Mouse (Mus musculus): Measurements from ENCODE around the gene Nek9.

GRCm38 (mm10) chr12:85288486-85289156 lies 50.5 kb downstream of the Nek9 start, which contains the start of gene Zc2hc1c:
- 0 out of 2 replicates have a peak, but pooled peaks have one; percentile 5 for TF ChIP-seq POLR2A (IDR thresholded peaks at IDR 0.05; ENCODE audit: extremely low read depth, insufficient read depth, low read length)
- TF ChIP-seq CTCF (IDR thresholded peaks at IDR 0.05; ENCODE audit: low read depth, low read length), result no peak

Data from liver, adult 2 months (tissue).